Mouse (Mus musculus) lung, postnatal 14 days (tissue): ENCODE results near the gene Cep63.

ENCODE experiments used
- DNase-seq: peaks from one replicate; pipeline ENCODE4 v3.0.0; 2021

The Cep63 gene

DNA sequence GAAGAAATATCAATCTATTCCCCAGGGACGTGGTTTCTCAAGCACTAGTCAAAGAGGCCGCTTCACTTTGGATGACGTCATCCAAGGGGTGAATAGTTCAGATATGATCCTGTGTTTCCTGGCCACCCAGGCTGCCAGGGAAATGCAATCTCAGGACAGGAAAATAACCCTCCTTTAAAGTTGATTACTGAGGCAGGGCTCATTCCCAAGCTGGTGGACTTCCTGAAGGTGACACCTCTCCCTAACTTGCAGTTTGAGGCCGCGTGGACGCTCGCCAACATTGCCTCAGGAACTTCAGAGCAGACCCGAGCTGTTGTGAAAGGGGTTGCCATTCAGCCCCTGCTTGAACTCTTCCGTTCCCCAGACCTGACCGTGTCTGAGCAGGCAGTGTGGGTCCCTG, 74.6 kb downstream of the Cep63 start:
- no peak for DNase-seq

DNA sequence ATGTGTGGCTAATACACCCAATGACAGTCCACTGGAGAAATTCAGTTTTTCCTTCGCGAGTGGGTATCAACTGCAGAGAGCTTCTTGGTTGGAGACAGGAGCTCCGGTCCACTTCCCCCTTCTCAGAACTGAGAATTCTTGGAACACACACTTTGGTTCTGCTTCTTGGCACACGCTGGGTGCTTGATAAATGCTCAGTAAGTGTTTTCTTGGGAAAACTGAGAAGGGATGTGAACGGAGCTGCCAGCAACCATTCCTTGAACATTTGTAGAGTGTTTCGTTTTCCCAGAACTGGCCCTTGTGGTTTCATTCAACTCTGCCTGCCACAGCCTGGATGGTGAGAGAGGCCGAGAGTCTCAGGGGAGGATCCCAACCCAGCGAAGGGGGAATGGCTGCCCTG, 77.1 kb downstream of the Cep63 start:
- DNase-seq, result no peak

DNA sequence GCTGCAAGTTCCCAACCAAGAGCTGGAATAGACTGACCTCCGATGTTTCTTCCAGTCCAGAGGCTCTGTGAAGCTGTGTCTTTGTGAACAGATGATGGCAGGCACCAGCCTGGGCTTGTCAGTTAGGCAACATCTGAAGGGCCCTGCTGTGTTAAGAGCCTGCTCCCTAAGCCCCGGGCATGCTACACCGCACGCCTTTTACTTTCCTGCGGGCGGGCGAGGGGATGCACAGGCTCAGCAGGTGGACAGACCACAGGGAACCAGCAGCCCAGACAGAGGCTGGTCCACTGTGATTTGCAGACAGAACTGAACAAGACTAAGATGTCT, 79.3 kb downstream of the Cep63 start:
- DNase-seq, result no peak

DNA sequence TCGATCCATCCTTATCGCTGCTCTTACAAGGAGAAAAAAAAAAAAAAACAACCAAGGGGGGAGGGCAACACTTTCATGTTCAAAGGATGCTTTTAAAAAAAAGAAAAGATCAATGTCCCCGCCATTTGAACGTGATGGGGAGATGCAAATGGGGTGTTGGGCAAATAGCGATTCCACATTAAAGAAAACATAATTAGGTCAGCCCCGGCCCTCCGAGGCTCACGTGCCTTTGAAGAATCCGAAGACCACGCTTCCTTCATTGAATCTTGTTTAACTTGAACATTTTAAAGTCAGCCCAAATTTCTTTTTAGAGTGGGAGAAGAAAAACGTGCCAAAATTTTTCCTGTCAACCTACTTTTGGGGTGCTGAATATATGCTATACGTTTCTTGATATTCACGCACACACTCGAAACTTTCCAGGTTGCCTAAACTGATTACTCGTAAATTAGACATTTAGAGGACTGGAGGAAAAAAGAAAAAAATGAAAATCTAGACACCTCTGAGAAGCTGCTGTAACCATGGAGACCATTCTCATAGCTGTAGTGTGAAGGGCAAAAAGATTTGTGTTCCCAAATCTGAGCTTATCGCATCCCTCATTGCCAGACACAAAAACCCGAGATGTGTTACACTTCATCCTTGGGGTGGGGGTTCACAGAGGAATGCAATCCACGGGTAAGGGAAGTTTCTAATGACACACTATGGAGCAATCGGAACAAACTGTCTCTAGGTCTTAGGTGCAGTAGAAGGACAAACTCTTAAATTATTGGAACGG, 79.9 kb downstream of the Cep63 start:
- DNase-seq, result no peak

- no peak for DNase-seq
Observed at GRCm38 (mm10) chr9:102545406-102546255, 80.7 kb downstream of the Cep63 start.

DNA sequence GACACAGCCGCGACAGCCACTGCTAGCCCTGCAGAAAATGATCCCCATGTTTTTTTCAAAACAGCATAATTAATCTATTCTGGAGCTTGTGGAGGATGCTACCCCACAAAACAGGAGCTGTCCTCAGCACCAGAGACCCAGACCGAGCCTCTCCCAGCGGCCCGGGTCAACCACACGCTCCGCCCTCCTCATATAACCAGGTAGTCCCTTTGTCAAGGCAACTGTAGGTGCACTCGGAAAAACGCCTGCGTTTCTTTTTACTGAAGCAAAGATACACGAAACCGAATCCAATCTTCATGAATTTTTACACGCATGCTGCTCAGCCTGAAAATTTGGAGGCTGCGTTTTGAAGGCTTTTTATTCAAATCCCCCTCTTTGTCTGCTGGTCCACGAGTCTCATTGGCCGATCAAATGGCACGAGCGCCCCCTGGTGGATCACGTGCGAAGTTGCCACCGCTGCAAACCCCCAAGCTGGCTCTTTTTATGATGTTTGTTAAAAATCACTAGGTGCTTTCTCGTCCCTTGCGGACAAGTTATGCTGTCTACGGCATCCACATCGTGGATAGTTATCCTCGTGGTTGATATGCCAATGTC, 81.5 kb downstream of the Cep63 start:
- peak; percentile 85 for DNase-seq

GRCm38 (mm10) chr9:102544116-102544772, 82.1 kb downstream of the Cep63 start:
- DNase-seq, result no peak

GRCm38 (mm10) chr9:102543761-102544115, 82.6 kb downstream of the Cep63 start:
- no peak for DNase-seq

DNA sequence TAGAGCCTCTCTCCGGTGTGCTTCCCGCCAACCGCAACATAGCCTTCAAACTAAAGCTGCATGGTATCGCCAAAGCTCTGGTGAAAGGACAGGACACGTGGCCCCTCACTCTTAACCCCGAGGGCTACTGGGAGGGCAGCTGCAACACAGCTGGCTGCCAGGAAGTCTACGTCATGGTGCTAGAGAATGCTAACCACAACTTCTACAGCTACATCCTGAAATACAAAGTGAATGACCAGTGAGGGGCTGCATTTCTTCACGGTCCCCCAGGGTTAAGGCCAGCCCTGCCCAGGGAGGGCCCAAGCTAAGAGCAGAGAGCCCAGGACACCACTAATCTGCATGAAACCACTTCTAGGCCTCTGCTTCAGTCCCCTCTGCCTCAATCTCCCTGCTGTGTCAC, 83.8 kb downstream of the Cep63 start:
- DNase-seq, result no peak

GRCm38 (mm10) chr9:102541666-102542065, 84.7 kb downstream of the Cep63 start:
- DNase-seq, result no peak

DNA sequence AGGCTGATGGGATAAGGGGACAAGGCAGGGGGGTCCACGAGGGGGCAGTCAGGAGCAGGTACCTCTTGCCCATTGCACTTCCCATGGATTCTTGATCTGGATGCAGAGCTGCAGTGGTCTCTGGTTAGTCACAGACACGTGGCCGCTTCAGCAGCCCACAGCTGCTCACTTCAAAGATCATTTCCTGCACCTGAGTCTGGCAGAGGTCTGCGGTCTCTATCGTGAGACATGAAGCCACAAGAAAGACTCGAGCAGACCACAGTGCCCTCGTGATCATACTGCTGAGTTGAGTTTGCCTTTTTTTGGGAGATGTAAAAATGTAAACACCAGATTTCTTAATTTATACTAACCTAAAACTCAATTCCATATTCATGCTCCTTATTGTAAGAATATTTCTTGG, 86.6 kb downstream of the Cep63 start:
- DNase-seq, result no peak

DNA sequence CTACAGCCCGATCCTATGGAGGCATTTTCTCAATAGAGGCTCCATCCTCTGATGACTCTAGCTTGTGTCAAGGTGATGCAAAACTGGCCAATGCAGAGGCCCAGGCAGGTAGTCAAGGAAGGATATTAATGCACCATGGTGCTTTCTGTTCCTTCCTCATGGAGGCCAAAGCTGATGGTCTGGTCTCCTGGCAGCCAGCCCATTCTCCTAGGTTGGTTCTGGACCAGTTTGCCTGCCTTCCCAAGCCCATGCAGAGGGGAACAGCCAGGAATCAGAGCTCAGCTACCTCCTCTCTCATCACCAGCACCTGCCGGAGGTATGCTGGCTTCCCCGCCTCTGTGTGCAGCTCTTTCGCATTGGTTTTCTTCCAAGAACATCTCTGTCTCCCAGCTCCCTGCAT, 89.4 kb downstream of the Cep63 start:
- DNase-seq, result no peak
